Mouse (Mus musculus): ENCODE measurements around the gene Csk. TPM values are rescaled to one million over a fixed set of nuclear protein-coding genes. Genes with fewer than 3 reads are reported as not detected.

Csk gene
- polyA plus RNA-seq, 1 experiment from 2014 or later = 13.1 TPM

DNA sequence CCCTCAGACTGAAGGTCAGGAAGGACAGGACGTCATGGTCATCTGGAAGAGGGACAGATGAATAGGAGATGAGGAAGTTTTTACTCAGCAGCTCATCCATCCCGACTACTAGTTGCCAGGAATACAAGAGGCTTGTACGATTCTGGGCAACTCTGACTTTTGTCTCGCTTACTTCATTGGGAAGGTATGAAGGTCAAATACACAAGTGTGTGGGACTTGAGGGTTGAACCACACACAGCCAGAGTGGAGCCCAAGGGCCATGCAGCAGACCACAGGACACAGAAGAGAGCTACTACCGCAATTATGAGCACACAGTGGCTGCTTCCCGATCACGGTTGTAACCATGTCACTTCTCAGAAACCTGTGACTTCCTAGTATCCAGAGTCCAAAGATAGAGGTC is 40.8 kb downstream of the Csk start:
- Histone ChIP-seq H3K27me3 (ENCODE audit: control insufficient read depth, insufficient read depth, low read length) (peaks cover 7% of the 10 kb centered on the region), H3K4me1 (ENCODE audit: control insufficient read depth in 2 of 2, insufficient read depth in 2 of 2, low read length in 2 of 2) (peaks cover 0 to 2% of the 10 kb centered on the region in 2 experiments; a peak in 1 of 4 replicates), H3K4me2 (ENCODE audit: low read length) (no peak overlapping the region), H3K9ac (ENCODE audit: low read length) (no peak overlapping the region), H3K36me3 (ENCODE audit: control insufficient read depth, insufficient read depth, low read length) (no peaks in the 10 kb centered on the region), H3K27ac (replicated peaks in 1 of 2; ENCODE audit: control insufficient read depth in 1 of 2, insufficient read depth in 1 of 2, low read depth in 2 of 2, low read length in 2 of 2) (no peak overlapping the region), H3K9me3 (ENCODE audit: control insufficient read depth, low read length) (no peaks in the 10 kb centered on the region), H3K4me3 (ENCODE audit: control insufficient read depth in 1 of 2, insufficient read depth in 1 of 2, low read depth in 1 of 2, low read length in 2 of 2) (no peak overlapping the region)
- 50% methylated on average over 7 of the region's 7 CpGs for WGBS
- ATAC-seq (ENCODE audit: insufficient number of reproducible peaks, insufficient read depth, low FRiP score, low read depth) = no peak

GRCm38 (mm10) chr9:57610359-57610826 is 43.0 kb downstream of the Csk start:
- H3K9ac ChIP-seq (ENCODE audit: low read length) = no peak overlapping the region
- no peaks in the 10 kb centered on the region for H3K36me3 ChIP-seq (ENCODE audit: control insufficient read depth, insufficient read depth, low read length)
- no peak overlapping the region for H3K4me2 ChIP-seq (ENCODE audit: low read length)
- 54% methylated on average over 3 of the region's 3 CpGs for WGBS
- H3K4me1 ChIP-seq (ENCODE audit: control insufficient read depth in 2 of 2, insufficient read depth in 2 of 2, low read length in 2 of 2) = peaks cover 5 to 7% of the 10 kb centered on the region in 2 experiments; a peak in 3 of 4 replicates
- H3K27ac ChIP-seq (replicated peaks in 1 of 2; ENCODE audit: control insufficient read depth in 1 of 2, insufficient read depth in 1 of 2, low read depth in 2 of 2, low read length in 2 of 2) = no peak overlapping the region
- H3K4me3 ChIP-seq (ENCODE audit: control insufficient read depth in 1 of 2, insufficient read depth in 1 of 2, low read depth in 1 of 2, low read length in 2 of 2) = no peak overlapping the region
- H3K27me3 ChIP-seq (ENCODE audit: control insufficient read depth, insufficient read depth, low read length) = peaks cover 28% of the 10 kb centered on the region
- H3K9me3 ChIP-seq (ENCODE audit: control insufficient read depth, low read length) = no peaks in the 10 kb centered on the region
- ATAC-seq (ENCODE audit: insufficient number of reproducible peaks, insufficient read depth, low FRiP score, low read depth) = no peak

DNA sequence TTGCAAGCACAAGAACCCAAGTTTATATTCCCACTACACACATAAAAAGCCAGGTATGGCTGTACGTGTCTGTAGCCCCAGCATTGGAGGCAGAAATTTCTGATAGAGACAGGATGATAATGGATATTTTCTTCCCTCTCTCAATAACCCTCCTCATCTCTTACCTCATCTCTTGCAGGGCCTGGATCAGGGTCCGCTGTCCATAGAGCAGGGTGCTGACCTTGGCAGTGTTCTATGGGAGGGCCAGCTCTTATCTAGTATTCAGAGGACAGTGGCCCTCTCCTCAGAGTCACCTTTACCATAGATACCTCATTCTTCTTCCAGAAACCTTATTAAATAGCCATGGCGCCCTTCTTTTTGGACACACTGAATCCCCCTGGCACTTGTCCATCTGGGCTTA is 43.6 kb downstream of the Csk start:
- H3K27me3 ChIP-seq (ENCODE audit: control insufficient read depth, insufficient read depth, low read length) = peaks cover 34% of the 10 kb centered on the region
- H3K4me2 ChIP-seq (ENCODE audit: low read length) = no peak overlapping the region
- H3K27ac ChIP-seq (replicated peaks in 1 of 2; ENCODE audit: control insufficient read depth in 1 of 2, insufficient read depth in 1 of 2, low read depth in 2 of 2, low read length in 2 of 2) = no peak overlapping the region
- no peaks in the 10 kb centered on the region for H3K9me3 ChIP-seq (ENCODE audit: control insufficient read depth, low read length)
- H3K36me3 ChIP-seq (ENCODE audit: control insufficient read depth, insufficient read depth, low read length) = no peaks in the 10 kb centered on the region
- H3K4me3 ChIP-seq (ENCODE audit: control insufficient read depth in 1 of 2, insufficient read depth in 1 of 2, low read depth in 1 of 2, low read length in 2 of 2) = no peak overlapping the region
- peaks cover 5 to 7% of the 10 kb centered on the region in 2 experiments; a peak in 3 of 4 replicates for H3K4me1 ChIP-seq (ENCODE audit: control insufficient read depth in 2 of 2, insufficient read depth in 2 of 2, low read length in 2 of 2)
- no peak for ATAC-seq (ENCODE audit: insufficient number of reproducible peaks, insufficient read depth, low FRiP score, low read depth)
- 44% methylated on average over 3 of the region's 3 CpGs for WGBS
- no peak overlapping the region for H3K9ac ChIP-seq (ENCODE audit: low read length)

DNA sequence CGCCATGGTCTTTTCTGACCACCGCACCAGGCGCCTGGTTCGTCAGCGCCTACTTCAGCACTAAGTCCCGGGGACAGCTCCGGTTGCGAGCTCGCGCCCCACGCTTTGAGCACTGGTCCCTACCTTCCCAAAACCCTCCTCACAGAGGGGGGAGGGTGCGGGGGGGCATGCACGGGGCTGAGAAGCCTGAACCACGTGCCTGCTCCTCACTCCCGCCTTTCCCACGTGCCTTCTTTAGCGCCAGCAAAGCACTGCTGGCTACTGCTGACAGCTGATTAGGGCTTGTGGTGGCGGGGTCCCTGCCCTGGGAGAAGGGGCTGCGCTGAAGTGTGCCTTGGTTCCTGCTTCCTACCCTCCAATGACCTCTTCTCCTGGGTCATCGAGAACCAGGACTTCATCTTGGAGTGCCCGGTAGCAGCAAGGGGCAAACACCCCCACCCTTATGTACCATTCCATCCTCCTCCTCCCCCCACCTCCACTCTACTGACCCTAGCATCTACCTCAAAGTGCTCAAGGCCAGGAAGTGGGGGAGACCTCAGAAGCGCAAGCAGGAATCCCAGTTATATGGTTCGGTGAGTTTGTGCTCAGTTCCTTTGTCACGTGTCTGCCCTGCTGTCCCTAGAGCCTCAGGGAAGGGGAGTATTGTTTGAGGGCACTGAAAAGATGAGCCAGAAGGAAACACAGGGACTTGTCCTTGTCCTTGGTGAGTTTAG is 47.1 kb downstream of the Csk start, which contains the start of gene Cplx3:
Gene Cplx3, minus strand, starts transcription at position 143 of the 713 bp plus-strand sequence.
- ATAC-seq (ENCODE audit: insufficient number of reproducible peaks, insufficient read depth, low FRiP score, low read depth) = 0 out of 2 replicates have a peak, but pooled peaks have one; percentile 27
- WGBS = 4% methylated on average over 24 of the region's 24 CpGs

DNA sequence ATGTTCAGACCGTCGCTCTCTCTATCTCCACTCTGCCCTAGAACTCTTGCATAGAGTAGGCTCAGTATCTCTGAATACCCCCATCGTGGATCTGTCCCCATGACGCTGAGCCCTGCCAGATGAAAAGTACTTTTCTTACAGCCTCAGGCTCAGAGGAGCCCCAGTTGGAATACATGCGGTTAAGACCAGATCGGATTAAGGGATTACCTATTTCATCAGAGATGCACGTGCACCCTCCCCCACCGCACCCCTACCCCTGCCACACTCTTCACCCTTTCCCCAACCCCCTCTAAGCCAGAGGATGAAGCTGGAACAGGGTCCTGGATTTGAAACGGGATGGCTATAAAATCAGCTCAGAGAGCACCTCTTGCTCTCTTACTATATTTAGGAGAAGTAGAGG is 47.9 kb downstream of the Csk start:
- no peak overlapping the region for H3K9ac ChIP-seq (ENCODE audit: low read length)
- H3K27ac ChIP-seq (replicated peaks in 1 of 2; ENCODE audit: control insufficient read depth in 1 of 2, insufficient read depth in 1 of 2, low read depth in 2 of 2, low read length in 2 of 2) = no peak overlapping the region
- peaks cover 20 to 27% of the 10 kb centered on the region in 2 experiments for H3K4me1 ChIP-seq (ENCODE audit: control insufficient read depth in 2 of 2, insufficient read depth in 2 of 2, low read length in 2 of 2)
- no peaks in the 10 kb centered on the region for H3K36me3 ChIP-seq (ENCODE audit: control insufficient read depth, insufficient read depth, low read length)
- H3K9me3 ChIP-seq (ENCODE audit: control insufficient read depth, low read length) = no peaks in the 10 kb centered on the region
- 11% methylated on average over 9 of the region's 9 CpGs for WGBS
- H3K4me3 ChIP-seq (ENCODE audit: control insufficient read depth in 1 of 2, insufficient read depth in 1 of 2, low read depth in 1 of 2, low read length in 2 of 2) = no peak overlapping the region
- peaks cover 44% of the 10 kb centered on the region for H3K27me3 ChIP-seq (ENCODE audit: control insufficient read depth, insufficient read depth, low read length)
- ATAC-seq (ENCODE audit: insufficient number of reproducible peaks, insufficient read depth, low FRiP score, low read depth) = no peak
- H3K4me2 ChIP-seq (ENCODE audit: low read length) = no peak overlapping the region

More for the DNA sequence above, 47.1 kb downstream of the Csk start, which contains the start of gene Cplx3:
- Histone ChIP-seq H3K4me2 (ENCODE audit: low read length) (peak within 1 kb of the TSS; percentile 21), H3K4me1 (ENCODE audit: control insufficient read depth in 2 of 2, insufficient read depth in 2 of 2, low read length in 2 of 2) (peaks cover 12 to 19% of the 10 kb centered on the region in 2 experiments), H3K36me3 (ENCODE audit: control insufficient read depth, insufficient read depth, low read length) (no peaks in the 10 kb centered on the region), H3K27me3 (ENCODE audit: control insufficient read depth, insufficient read depth, low read length) (peaks cover 44% of the 10 kb centered on the region), H3K9ac (ENCODE audit: low read length) (no peak within 1 kb of the TSS), H3K9me3 (ENCODE audit: control insufficient read depth, low read length) (no peaks in the 10 kb centered on the region), H3K4me3 (ENCODE audit: control insufficient read depth in 1 of 2, insufficient read depth in 1 of 2, low read depth in 1 of 2, low read length in 2 of 2) (no peak within 1 kb of the TSS), H3K27ac (replicated peaks in 1 of 2; ENCODE audit: control insufficient read depth in 1 of 2, insufficient read depth in 1 of 2, low read depth in 2 of 2, low read length in 2 of 2) (no peak within 1 kb of the TSS)

GRCm38 (mm10) chr9:57604875-57605274 is 48.6 kb downstream of the Csk start:
- 54% methylated on average over 4 of the region's 4 CpGs for WGBS
- H3K4me1 ChIP-seq (ENCODE audit: control insufficient read depth in 2 of 2, insufficient read depth in 2 of 2, low read length in 2 of 2) = peaks cover 22 to 33% of the 10 kb centered on the region in 2 experiments
- ATAC-seq (ENCODE audit: insufficient number of reproducible peaks, insufficient read depth, low FRiP score, low read depth) = no peak

DNA sequence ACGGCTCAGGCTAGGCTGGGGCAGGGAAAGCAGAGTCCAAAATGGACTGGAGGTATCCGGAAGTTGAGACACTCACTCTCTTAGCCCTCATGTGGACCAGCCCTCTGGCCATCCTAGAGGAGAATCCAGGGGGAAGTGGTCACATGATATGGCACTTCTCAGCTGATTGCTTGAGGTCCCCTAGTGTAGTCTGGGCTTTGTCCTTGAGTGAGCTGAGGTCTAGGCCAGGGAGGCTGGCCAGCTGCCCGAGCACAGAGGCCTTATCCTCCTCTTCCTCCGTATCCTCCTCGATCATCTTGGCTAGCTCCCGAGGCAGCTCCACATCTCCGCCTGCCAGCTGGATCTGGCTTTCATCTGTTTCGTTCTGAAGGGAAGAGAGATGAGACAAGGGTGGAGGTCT is 51.3 kb downstream of the Csk start:
- H3K9me3 ChIP-seq (ENCODE audit: control insufficient read depth, low read length) = no peaks in the 10 kb centered on the region
- H3K4me3 ChIP-seq (ENCODE audit: control insufficient read depth in 1 of 2, insufficient read depth in 1 of 2, low read depth in 1 of 2, low read length in 2 of 2) = no peak overlapping the region
- H3K9ac ChIP-seq (ENCODE audit: low read length) = no peak overlapping the region
- H3K4me2 ChIP-seq (ENCODE audit: low read length) = no peak overlapping the region
- H3K4me1 ChIP-seq (ENCODE audit: control insufficient read depth in 2 of 2, insufficient read depth in 2 of 2, low read length in 2 of 2) = peaks cover 42 to 57% of the 10 kb centered on the region in 2 experiments
- WGBS = 12% methylated on average over 8 of the region's 8 CpGs
- H3K36me3 ChIP-seq (ENCODE audit: control insufficient read depth, insufficient read depth, low read length) = no peaks in the 10 kb centered on the region
- ATAC-seq (ENCODE audit: insufficient number of reproducible peaks, insufficient read depth, low FRiP score, low read depth) = no peak
- H3K27me3 ChIP-seq (ENCODE audit: control insufficient read depth, insufficient read depth, low read length) = peaks cover 32% of the 10 kb centered on the region
- H3K27ac ChIP-seq (replicated peaks in 1 of 2; ENCODE audit: control insufficient read depth in 1 of 2, insufficient read depth in 1 of 2, low read depth in 2 of 2, low read length in 2 of 2) = no peak overlapping the region

More at GRCm38 (mm10) chr9:57604875-57605274, 48.6 kb downstream of the Csk start:
- Histone ChIP-seq H3K36me3 (ENCODE audit: control insufficient read depth, insufficient read depth, low read length) (no peaks in the 10 kb centered on the region), H3K27ac (replicated peaks in 1 of 2; ENCODE audit: control insufficient read depth in 1 of 2, insufficient read depth in 1 of 2, low read depth in 2 of 2, low read length in 2 of 2) (no peak overlapping the region), H3K4me3 (ENCODE audit: control insufficient read depth in 1 of 2, insufficient read depth in 1 of 2, low read depth in 1 of 2, low read length in 2 of 2) (no peak overlapping the region), H3K9me3 (ENCODE audit: control insufficient read depth, low read length) (no peaks in the 10 kb centered on the region), H3K9ac (ENCODE audit: low read length) (no peak overlapping the region), H3K27me3 (ENCODE audit: control insufficient read depth, insufficient read depth, low read length) (peaks cover 44% of the 10 kb centered on the region), H3K4me2 (ENCODE audit: low read length) (no peak overlapping the region)

Data from heart, embryonic 14.5 days (tissue).